Mouse (Mus musculus) cerebellum, postnatal 4 days (tissue): ENCODE data around the gene Zbtb25.

Source experiments
- DNase-seq, 2 experiments: peaks; one replicate each; pipeline ENCODE4 v3.0.0; 2022; ENCODE audit warnings: low spot score in 2 of 2, mixed read lengths in 1 of 2

Gene Zbtb25

DNA sequence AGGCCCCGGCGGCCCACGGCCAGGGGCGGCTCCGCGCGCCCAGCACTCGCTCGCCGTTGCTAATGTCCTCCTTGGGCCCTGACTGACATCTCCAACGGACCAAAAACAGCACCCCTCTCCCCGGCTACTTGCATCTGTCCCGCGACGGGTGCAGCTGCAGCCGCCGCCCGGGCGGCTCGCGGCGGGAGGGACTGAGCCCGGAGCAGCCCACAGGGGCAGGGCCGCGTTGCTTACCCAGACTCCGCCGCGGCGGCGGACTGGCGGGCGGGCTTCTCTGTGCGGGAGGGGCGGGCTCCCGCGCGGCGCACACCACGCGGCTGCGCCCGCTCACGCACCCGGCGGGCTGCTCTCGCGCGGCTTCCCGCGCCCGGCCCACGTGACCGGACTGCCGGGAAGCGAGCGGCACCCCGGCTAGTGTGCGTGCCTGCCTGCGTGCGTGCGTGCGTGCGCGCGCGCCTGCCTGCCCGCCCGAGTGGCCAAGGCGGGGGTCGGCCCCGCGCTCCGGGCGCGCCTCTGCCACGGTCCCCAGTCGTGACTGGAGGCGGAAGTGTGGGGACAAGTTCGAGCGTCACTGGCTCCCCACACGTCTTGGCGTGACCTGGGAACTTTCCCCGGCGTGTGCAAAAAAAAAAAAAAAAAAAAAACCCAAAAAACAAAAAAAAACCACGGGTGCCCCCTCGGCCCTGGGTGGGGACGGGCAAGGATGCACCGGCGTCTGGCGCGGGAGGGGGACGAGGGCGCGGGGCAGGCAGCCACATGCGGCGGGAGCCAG, at the start of gene Zbtb25:
TSS of gene Zbtb25 (minus strand) at position 397 of the 772 bp plus-strand sequence.
- peak; percentile 70 to 88 for DNase-seq

DNA sequence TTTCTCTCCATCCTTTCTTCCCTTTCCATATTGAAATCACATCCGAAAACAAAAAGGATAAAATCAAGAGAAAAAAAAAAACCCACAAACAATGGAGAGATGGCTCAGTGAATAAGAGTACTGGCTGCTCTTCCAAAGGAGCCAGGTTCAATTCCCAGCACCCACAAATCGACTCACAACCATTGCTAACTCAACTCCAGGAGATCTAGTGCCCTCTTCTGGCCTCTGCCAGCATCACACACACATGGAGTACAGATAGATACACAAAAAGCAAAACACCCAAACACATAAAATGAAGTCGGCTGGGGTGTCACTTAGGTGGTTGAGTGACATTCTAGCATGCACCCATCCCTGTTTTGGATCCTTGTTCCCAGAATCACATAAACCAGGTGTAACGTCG, 48.9 kb upstream of the Zbtb25 start:
- no peak for DNase-seq

DNA sequence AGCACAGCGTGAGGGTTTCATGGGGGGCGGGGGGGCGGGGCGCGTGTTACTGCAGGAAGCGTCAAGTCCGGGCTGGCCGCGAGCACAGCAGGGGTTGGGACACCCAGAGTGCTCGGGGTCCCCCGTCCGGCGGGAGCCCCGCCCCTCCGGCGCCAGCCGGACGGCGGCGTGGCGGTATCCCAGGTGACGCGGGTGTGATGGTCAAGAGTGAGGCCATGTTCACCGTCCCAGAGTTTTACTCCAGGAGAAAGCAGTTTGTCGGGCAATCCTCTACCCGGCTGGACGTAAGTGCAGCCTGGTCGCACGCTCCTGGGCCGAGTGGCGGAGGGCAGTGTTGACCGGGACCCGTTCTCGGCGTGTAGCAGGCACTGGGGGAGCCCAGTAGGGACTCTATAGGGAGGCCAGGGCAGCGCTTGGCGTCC, 48.0 kb upstream of the Zbtb25 start, which contains the start of gene Ppp1r36:
TSS of gene Ppp1r36 (plus strand) at position 106 of the 422 bp plus-strand sequence.
- no peak for DNase-seq

DNA sequence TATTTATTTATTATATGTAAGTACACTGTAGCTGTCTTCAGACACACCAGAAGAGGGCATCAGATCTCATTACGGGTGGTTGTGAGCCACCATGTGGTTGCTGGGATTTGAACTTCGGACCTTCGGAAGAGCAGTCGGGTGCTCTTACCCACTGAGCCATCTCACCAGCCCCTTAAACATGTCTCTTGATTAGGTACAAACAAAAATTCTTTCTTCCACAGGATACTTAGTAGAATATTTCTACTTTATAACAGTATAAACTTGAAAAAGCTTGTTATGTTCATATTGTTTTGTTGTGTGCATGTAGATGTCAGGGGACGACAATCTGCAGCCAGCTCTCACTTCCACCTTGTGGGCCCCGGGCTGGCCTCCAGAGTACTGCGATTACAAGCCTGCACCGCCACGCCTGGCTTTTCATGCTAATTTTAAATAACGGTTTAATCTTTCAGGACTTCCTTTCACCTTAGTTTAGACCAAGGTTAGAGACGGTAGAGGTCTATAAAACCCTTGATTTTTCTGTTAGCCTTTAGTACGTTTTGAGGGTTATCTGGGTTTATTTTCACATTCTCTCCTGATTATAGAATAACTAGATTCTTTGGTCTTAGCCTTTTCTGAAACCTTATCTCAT, 46.1 kb upstream of the Zbtb25 start:
- no peak for DNase-seq

DNA sequence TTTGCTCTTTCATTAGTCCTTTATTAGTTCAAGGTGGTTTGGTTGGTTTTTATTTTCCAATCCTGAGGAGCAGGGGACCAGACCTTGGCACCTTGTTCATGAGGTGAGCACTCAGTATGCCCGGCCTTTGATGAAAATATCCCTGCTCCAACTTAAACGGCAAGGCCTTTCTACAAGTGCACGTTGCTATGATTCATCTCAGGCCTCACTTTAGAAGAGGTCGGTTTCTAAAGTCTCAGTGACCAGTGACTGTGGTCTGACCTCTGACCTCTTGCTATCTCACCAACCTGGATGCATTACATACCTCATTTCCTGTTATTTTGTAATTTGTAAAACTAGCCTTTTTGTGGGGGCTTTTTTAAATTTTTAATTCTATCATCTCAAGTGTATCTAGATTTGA, 39.8 kb upstream of the Zbtb25 start:
- no peak for DNase-seq

DNA sequence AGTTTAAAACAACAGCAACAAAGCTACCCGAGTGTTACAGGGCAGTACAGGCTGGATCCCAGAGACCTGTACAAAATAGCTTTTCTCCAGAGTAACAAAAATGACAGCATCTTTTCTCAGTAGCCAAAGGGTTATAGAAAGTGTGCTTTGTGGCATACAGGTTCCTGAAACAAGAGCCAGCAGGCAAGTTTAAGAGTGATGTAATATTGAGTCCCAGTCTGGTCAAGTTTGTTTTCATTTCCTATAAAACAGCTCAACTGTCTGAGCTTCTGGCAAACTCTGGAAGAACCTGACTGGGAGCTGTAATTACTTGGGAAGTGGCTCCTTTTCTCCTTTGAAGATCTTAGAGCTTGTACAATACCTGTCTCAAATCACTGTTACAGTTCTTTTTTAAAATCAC, 37.8 kb upstream of the Zbtb25 start:
- DNase-seq: no peak

DNA sequence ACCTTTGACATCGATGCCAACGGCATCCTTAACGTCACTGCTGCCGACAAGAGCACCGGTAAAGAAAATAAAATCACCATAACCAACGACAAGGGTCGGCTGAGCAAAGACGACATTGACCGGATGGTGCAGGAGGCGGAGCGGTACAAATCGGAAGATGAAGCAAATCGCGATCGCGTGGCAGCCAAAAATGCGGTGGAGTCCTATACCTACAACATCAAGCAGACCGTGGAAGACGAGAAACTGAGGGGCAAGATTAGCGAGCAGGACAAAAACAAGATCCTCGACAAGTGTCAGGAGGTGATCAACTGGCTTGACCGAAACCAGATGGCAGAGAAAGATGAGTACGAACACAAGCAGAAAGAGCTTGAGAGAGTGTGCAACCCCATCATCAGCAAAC, 36.6 kb upstream of the Zbtb25 start:
- DNase-seq: no peak

DNA sequence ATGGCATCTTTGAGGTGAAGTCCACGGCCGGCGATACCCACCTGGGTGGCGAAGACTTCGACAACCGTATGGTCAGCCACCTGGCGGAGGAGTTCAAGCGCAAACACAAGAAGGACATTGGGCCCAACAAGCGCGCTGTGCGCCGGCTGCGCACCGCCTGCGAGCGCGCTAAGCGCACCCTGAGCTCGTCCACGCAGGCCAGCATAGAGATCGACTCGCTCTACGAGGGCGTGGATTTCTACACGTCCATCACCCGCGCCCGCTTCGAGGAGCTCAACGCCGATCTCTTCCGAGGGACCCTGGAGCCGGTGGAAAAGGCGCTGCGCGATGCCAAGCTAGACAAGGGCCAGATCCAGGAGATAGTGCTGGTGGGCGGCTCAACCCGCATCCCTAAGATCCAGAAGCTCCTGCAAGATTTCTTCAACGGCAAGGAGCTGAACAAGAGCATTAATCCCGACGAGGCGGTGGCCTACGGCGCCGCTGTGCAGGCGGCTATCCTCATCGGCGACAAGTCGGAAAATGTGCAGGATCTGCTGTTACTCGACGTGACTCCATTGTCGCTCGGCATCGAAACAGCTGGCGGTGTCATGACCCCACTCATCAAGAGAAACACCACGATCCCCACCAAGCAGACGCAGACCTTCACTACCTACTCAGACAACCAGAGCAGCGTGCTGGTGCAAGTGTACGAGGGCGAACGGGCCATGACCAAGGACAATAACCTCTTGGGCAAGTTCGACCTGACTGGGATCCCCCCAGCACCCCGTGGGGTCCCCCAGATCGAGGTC, 36.0 kb upstream of the Zbtb25 start:
- DNase-seq: peak in 1 of 2 experiments; percentile 22

DNA sequence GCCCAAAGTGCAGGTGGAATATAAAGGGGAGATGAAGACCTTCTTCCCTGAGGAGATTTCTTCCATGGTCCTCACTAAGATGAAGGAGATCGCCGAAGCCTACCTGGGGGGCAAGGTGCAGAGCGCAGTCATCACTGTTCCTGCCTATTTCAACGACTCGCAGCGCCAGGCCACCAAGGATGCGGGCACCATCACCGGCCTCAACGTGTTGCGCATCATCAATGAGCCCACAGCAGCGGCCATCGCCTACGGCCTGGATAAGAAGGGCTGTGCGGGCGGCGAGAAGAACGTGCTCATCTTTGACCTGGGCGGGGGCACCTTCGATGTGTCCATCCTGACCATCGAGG, 35.4 kb upstream of the Zbtb25 start:
- no peak for DNase-seq

DNA sequence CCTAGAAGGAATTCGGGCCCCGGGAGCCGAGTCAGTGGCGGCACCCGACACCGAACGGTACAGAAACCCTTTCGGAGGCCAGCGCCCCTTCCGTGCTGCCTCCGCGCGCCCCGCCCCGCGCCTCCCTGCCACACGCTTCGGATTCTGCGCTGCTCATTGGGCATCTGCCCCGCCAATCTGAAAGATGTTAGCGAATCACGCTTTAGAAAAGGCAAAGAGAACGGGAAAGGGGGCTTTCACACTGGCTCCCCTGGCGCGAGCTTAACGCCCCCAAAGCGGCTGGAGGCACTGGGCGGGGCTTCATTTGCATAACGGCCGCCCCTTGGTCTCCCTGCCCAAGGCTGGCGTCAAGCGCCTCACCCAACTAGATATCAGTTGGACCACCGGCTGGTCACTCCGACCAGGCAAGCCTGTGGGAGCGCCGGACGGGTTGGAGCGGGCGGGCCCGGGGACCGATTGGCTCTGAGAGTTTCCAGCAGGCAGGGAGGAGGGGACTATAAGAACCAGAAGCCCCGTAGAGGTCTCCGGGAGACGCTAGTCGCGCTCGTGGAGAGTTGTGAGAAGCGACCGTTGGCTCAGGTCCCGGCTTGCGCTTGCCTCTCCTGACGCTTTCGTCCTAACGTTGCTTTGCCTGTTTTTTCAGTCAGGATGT, 34.6 kb upstream of the Zbtb25 start, which contains the start of gene Hspa2:
TSS of gene Hspa2 (plus strand) at position 291 of the 652 bp plus-strand sequence.
- peak; percentile 99 to 100 for DNase-seq

DNA sequence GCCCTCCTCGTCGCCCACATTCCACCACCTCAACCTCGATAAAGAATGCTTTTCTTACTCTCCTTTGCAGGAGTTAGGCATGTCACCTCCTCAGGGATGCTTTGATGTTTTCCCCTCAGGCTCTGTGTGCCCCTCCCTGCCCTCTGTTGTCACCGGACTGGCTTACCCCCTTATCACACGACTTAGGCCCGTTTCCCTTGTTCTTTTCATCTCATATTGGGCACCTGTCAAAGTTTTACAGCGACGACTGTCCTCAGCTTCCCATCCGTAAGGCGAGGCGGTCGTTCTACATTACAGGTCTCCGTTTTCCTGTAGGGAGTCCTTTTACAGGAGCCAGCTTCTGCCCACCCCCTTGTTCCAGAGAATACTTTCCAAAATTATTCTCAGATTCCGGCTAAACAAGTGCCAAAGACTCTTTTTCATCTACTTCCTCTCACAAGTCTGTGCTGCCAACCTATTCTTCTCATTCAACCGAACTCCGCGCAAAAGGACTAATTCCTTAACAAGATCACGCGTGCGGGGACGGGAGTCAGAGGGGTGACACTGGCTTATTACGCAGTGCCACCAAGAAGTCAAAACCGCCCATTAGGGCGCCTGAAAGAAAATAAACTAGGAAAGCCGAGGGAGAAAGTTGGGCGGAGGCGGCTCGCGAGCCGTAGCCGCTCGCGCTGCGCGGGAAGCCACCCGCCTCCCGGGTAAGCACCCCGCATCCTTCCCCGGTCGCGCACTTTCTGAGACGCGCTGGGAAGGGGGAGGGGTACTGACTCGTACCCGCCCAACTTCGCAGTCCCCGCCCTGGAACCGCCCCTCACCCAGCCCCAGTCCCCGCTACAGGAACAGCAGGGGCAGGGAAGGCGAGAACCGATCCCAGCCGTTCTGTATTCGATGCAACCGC, 33.8 kb upstream of the Zbtb25 start:
- DNase-seq: no peak

DNA sequence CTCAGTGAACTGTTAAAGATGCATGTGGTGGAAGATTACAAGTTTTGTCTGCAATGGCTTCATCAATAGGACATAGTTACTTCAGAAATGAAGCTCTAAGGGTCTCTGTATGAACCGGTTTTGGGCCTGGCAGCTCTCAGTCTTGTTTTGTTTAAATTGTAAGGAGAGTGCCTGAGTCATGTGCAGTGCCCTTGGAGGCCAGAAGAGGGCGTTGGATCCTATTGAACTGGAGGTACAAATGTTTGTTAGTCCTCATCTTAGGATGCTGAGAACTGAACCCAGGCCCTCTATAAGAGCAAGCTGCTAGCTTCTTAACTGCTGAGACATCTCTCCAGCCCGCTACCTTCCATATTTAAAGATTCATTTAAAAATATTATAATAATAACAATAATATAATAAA, 32.3 kb upstream of the Zbtb25 start:
- DNase-seq: no peak

DNA sequence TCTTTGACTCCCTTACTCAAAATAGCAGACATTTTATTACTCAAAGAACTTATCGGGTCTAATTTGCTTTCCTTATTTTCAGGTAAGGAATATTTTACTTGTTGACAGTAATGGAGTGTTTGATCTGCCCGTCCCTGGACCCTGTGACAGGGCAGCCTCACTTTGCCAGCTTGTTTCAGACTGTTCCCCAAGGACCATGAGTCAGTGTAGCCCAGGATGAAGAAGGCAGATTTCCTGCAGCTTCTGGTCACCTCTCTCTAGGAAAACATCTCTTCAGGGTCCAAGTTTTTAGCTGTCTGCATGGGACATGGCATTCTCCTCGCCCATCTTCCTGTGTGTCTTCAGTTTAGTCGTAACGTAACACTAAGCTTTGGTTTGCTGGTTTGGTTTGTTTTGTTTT, 27.9 kb upstream of the Zbtb25 start:
- DNase-seq: no peak

DNA sequence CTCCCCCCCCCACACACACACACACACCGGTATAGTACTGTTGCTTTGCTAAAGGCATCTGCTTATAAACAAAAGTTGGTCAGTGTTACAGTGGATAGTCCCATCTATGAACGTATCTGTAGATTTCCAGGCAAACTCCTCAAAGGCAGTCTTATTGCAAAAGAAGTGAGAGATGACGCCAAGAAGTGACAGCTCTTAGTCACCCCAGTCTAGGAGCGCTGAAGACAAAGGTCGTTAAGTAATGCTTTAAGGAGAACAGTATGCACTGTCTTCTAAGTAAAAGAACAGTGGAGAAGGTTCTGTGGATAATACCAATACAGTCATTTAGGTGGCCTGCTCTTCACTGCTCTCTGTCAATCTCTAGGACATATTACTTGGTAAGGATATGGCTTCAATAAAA, 23.6 kb upstream of the Zbtb25 start:
- no peak for DNase-seq

DNA sequence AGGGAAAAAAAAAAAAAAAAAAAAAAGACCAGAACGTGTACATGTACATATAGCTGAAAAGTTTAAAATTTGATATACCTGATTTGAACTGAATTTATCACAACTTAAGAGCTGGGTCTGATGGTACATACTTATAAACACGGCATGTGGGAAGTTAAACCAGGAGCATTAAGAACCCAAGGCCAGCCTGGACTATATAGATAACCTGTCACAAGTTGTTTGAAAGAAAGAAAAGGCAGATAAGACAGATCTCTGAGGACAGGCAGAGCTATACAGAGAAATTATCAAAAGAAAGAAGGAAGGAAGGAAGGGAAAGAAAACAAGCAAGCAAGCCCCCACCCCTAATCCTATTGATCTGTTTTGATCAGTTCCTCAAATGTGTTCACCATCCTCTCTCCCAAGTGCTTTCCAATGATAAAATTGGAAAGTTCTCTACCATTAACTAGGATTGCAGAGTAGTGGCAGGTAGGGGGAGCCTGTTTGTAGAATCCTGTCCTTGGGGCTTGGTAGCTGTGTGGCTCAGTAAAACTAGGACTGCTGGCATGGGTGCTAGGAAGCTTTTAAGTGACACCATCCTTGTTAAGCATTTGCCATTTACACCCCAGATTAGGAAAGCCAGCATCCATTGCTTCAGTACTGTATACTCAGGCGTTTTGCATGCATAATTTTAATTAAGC, 22.3 kb upstream of the Zbtb25 start:
- no peak for DNase-seq

DNA sequence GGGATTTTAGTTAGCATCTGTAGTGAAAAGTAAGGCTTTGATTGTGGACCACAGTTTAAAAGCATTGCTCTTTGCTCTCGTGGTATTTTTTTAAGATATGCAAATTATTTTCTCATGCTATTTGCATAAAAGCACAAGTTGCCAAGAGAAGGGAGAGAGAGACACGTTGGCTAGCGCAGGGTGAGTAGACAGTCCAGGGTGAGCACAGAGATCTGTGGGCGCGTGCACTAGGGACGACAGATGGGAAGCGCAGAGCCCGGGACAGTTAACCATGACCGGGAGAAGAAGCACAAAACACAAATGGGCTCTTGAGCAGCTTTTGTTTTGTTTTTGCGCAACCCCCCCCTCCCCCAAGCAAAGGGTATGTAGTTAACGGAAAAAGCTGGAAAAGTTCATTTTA, 19.4 kb upstream of the Zbtb25 start:
- peak in 1 of 2 experiments; percentile 19 for DNase-seq

DNA sequence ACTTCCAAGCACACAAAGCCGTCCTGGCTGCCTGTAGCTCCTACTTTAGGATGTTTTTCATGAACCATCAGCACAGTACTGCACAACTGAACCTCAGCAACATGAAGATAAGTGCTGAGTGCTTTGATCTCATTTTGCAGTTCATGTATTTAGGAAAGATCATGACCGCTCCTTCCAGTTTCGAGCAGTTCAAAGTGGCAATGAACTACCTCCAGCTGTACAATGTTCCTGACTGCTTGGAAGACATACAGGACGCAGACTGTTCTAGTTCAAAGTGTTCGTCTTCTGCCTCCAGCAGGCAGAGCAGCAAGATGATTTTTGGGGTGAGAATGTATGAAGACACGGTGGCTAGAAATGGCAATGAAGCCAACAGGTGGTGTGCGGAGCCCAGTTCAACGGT, 15.9 kb upstream of the Zbtb25 start:
- DNase-seq: no peak

DNA sequence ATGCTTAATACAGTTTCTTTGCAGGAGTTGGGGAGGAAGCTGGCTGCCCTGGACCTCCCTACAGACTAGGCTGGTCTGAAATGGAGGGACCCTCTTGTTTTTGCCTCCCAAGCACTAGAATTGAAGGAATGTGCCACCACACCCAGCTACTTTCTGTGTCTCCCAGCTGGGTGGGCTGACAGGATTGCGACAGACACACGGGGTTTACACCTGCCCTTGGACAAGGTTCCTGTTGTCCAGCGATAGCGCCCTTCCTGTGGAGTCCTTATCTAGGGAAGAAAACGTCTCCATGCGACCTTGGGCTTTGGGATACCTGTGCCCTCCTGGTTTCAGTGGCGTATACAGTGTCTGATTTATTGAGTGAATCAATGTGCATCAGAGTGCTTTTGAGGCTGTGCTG, 10.7 kb upstream of the Zbtb25 start:
- DNase-seq: no peak

DNA sequence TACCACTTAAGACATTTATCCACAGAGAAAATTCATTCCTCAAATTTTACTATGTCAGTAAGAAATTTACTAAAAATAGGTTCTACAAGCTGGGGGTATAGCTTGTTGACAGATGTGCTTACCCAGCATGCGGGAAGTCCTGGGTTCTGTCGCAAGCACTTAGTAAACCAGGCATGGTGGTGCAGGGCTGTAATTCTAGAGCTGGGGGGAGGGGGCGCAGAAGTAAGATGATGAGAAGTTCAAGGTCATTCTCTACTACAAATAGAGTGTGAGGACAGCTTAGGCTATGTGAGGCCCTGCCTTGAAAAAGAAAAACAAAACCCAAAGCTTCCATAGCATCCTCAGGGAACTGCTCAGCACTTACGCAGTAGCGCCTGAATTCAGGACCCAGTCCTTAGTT, 9.2 kb upstream of the Zbtb25 start:
- DNase-seq: no peak

DNA sequence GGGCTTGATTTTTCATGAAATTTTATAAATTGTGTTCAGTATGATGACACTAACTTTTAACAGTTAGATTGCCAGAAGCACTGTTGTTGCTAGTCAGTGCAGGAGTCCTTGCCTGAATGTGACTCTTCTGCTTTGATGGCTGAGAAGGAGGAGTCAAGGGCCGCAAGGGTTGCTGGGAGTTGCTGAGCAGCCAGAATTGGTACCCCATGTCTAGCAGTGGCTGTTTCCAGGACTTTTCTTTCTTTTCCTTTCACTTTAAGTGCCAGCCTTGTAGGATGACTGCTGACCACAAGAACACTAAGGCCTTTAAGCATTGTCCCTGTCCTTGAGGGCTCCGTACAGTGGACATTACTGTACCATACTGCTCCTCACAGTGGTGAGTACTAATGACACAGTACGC, 8.3 kb upstream of the Zbtb25 start:
- DNase-seq: no peak

DNA sequence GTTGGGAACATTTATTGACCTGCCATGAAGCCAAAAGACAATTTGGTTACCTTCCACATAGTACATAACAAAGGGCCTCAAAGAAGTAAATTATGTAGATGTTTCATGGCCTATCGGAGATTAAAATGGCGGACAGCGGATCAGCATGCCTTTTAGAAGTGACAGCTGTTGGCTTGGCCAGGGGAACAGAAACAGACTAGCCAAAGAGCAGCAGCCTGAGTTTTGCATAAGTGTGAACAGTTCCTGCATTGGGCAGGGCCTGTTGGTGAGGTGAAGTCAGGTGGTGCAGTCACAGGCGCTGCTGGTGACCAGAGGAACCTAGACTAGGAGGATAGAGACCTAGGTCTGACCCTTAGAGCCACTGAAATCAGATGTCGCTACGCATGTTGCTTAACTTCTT, 7.7 kb upstream of the Zbtb25 start:
- no peak for DNase-seq
